Mouse (Mus musculus) gonadal fat pad, adult 2 months (tissue): ENCODE measurements around the gene Klk8. TPM values are rescaled to one million over a fixed set of nuclear protein-coding genes. Genes with fewer than 3 reads are reported as not detected.

Experiments
- DNase-seq: peaks from one replicate; pipeline ENCODE4 v3.0.0-alpha.2; 2012; ENCODE audit warnings: low read depth
- polyA plus RNA-seq: library from polyadenylated mRNA; depleted of rRNA; stranded (reverse); fragments of >200 nt; gene quantifications from 2 replicates; pipeline ENCODE4 v1.2.3, GENCODE M21; 2012; rRNA removed

The Klk8 gene
- polyA plus RNA-seq, 1 experiment: 1.6 TPM

DNA sequence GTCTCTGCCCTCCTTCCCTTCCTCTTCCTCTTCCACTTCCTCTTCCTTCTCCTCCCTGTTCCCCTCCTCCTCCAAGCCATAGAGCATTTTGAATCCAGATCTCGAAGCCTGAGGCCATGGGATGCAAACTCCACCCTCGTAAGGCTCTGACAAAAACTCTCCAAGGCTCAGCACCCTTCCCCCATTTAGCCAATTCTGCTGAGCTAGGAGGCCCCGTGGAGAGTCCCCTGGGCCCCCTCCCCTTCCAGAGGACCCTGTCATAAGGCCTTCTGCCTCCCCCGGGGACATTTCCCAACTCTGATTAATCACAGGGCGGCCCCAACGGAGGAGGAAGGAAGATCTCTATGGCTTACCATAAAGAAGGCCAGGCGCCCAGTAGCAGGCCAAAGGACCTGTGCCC is 5.8 kb upstream of the Klk8 start, which contains the start of gene Klk9:
Gene Klk9, plus strand, starts transcription at position 301 of the 400 bp plus-strand sequence.
- no peak for DNase-seq

DNA sequence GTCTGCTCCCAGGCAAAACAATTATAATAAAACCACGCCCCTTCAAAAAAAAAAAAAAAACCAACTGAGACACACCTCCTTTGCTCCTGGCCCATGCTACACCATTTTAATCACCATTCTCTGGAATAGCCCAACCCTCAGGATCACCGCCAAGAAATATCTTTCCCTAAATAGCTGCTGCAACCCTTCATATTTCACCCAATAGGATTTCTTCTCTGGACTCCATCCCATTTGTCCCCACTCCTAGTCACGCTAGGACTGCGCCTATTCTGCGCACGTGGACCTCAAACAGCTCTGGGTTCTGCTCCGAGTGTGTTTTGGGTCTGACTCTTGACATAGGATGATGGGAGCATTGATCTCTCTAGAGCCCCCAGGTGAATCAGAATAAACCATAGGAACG is 1.0 kb upstream of the Klk8 start:
- no peak for DNase-seq

DNA sequence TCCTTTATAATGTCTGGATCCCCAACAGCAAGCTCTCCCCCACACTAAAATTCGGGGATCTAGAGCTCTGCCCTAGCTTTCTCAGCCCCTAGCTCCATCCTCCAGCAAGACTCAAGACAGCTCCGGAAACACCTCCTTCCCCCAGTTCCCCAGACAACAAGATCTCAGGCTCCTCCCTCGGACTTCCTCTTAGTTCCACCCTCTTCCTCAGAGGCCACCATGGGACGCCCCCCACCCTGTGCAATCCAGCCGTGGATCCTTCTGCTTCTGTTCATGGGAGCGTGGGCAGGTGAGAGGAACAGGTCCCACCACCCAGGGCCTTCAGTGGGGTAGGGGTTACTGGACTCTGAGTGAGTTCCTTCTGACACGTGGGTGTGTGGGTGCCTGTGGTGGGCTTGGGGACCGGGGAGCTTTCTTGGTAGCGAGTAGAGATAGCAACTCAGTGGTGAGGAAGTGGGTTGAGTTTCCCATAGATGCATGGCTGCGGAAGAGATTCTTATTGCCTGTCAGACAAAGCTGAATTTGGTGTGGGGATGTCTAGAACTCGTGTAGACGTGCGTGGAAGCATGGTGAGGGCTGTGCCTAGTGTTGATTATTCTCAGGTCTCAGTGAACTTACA is 576 bp downstream of the Klk8 start:
- DNase-seq: no peak

DNA sequence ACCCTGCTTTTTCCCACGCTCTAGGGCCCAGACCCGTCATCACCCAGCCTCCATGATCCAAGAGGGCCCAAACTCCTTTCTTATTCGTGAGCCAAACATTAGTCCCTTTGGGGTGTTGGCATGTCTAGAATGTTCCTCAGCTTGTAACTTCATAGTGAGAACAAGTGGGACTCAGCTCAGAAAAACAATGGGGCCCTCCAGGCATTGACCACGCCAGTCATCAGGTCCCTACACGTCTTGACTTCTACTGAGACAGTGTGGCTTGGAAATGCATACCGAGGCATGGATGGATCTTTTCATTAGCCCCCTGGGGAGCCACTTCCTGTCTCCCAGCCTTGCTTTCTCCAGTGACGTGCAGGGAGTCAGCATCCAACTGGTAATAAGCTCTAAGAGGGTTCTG is 2.5 kb downstream of the Klk8 start:
- DNase-seq: no peak

DNA sequence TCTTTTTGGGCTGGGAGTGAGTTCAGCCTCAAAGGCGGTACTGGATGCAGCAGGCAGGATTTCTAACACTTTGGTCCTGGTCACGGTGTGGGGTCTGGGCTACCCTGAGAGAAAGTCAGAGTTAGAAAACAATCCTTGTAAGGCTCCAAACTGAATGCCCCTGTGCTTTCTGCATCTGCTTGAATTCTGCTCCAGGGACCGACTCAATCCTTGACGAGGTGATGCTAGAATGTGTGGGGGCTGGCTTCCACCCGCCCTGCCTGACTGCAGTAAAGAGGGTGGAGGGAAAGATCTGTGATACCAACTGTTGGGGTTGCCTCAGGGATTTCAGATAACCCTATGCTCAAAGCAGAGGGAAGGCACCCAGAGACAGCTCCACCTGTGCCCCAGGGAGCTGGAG is 13.6 kb downstream of the Klk8 start, which contains the start of gene Klk7:
Gene Klk7, plus strand, starts transcription at position 301 of the 400 bp plus-strand sequence.
- no peak for DNase-seq

DNA sequence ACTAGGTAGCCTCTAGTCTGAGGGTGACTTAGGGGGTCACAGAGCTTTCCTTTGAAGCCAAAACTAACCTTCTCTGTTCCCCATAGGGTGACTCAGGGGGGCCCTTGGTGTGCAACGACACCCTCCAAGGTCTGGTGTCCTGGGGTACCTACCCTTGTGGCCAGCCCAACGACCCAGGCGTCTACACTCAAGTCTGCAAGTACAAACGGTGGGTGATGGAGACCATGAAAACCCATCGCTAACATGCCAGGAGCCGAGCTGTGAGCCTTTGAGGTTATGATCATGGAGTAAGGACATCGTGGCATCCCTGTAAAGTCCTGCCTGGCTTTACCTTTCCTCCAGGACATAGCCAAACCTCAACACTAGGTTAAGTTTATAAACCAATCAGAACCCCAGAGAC is 17.8 kb downstream of the Klk8 start:
- no peak for DNase-seq

DNA sequence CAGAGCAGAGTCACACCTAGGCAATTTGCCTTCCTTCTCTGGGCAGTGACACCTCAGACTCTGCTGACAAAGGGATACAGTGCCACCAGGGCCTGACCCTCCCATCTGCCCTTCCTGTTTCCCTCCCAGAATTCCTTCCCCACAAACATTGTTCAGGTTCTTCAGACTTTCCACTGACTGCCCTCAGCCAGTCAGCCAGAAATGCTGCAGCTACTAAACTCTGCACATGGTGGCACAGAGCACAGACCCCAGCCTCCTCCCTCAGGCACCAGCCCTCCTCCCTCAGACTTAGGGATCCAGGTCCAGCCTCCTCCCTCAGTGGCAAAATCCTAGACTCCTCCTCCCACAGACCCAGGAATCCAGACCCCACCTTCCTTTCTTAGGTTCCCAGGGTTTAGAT is 19.4 kb downstream of the Klk8 start:
- no peak for DNase-seq

DNA sequence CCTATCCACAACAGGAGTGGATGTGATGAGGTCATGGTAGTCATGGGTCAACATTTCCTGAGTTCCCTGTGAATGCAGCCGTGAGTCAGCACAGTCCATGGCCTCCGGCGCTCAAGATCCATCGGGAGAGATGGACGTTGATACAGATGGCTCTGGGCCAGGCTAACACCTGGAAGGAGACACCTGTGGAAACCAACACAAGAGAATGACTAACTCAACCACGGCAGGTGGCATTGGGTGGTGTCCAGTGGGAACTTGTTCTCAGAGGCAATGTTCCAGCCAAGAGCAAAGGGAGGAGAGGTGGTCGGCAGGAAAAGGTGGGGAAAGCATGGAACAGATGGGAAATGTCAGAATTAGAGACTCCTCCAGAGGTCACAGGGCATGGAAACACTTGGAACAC is 24.2 kb downstream of the Klk8 start:
- no peak for DNase-seq

DNA sequence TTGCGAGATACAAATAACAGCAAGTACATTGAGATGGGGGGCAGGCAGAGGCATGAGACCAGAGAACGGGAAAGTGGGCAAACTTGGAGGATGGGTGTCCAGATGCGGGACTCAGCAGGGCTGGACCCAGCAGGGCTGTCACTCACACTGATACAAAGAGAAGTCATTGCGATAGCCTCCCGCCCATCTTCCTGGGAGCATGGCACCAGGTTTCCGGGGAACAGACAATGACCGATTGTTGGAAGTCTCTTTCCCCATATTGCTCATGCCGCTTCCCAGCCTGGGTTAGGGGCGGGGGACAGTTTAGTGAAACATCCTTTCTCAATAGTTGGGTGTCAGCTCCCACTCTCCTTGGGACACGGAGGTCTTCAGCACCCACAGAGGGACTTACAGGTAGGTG is 26.8 kb downstream of the Klk8 start, which contains the start of gene Klk6:
Gene Klk6, plus strand, starts transcription at position 301 of the 400 bp plus-strand sequence.
- no peak for DNase-seq

DNA sequence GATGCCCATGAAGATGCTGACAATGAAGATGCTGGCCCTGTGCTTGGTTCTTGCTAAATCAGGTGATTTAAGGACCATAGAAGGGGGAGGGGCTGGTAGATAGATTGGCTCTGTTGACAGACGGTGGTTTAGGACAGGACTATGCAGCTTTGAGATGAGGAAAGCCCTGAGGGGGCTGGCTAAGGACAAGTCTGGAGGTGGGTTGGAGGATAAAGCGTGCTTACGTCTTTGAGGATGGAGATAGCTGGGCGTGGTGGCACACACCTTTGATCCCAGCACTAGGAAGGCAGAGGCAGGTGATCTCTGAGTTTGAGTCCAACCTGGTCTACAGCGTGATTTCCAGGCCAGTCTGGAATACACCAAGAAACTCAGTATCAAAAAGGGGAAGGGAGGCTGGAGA is 28.7 kb downstream of the Klk8 start:
- no peak for DNase-seq

DNA sequence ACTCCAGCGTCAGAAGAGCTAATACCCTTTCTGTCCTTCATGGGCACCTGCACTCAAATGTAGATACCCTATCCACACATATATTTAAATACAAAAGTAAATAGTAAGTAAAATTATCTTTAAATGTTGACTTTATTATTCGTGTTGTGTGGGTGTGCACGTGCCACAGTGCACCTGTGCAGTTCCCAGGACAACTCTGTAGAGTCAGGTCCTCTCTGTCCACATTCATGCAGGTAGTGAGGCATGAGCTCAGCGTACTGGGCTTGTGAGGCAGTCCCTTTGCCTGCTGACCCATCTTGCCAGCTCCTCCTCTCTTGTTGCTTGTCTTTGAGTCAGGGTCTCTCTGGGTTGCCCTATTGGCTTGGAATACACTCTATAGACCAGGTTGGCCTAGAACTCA is 30.3 kb downstream of the Klk8 start:
- no peak for DNase-seq

DNA sequence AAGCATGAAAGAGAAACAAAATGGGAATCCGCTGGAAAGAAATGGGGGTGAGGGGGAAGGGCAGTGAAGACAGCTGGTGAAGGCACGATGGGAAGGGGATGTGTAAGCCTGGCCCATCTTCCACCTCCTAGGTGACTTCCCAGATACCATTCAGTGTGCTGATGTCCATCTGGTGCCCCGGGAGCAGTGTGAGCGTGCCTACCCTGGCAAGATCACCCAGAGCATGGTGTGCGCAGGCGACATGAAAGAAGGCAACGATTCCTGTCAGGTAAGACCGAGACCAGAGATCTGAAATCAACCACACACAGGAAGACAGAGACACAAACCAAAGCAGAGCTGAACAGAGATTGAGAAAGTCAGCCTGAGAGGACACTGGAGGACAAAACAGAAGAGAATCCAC is 31.6 kb downstream of the Klk8 start:
- DNase-seq: no peak

DNA sequence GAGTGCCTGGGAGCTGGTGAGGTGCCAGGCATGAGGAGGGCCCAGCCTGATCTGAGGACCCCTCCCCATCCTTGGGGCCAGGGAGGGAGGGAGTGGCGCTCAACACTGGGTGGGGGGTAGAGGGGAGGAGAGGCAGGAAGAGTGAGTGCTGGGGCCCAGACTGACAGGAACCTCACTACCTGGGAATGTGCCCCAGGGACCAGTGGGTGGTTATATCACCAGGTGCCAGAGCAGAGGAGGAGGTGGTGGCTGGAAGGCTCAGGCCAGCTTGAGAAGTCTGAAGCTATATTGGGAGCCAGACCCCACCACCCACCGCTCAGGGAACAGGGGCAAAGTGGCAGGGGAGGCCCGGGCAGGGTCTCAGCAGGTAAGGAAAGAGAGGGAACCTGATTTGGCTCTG is 44.3 kb downstream of the Klk8 start, which contains the start of gene Klk5:
Gene Klk5, plus strand, starts transcription at position 271 of the 400 bp plus-strand sequence.
- no peak for DNase-seq

DNA sequence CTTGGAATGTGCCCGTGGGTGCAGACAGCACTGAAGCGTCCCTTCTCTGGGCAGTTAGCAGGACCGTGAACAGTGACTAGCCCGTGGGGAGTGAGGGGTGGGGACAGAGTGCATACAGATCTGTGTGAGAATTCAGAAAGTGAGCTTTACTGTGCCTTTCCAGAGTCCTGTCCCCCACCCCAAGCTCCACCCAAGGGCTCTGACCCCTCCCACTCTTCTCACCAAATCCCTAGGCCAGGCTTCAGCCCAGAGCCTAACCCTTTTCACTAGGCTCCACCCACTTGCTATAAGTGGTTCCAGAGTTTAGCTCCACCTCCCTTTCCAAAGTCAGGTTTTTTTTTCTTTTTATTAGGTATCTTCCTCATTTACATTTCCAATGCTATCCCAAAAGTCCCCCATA is 46.4 kb downstream of the Klk8 start:
- no peak for DNase-seq

DNA sequence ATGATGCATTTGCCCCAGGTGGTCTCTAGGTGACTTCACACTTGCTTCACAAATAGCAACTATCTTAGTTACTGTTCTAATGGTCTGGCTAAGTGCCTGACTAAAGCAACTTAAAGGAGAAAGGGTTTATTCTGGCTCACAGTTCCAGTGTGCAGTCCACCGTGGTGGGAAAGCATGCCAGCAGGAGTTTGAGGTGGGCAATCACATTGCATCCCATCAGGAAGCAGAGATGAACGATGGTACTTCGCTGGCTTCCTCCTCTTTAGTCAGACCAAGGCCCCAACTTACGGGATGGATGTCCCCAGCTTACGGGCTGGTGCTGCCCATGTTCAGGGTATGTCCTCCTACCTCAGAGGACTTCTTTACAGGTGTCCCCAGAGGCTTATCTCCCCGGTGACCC is 54.2 kb downstream of the Klk8 start:
- DNase-seq: no peak

Other genes starting within 250 kb of the Klk8 start
- 1.9 and 2.4 TPM in 2 replicates for gene Zfp658, start 235.3 kb upstream of the Klk8 start, polyA plus RNA-seq
- gene Zfp719, start 218.0 kb upstream of the Klk8 start, polyA plus RNA-seq: 3.2 and 4.2 TPM in 2 replicates
- gene Zfp819, start 190.4 kb upstream of the Klk8 start, polyA plus RNA-seq: 0.08 and 0.18 TPM in 2 replicates
- not detected in 2 replicates for gene Ceacam18, start 162.9 kb upstream of the Klk8 start, polyA plus RNA-seq
- gene Siglece, start 137.4 kb upstream of the Klk8 start, polyA plus RNA-seq: 3.1 and 5.4 TPM in 2 replicates
- 11.5 and 15.1 TPM in 2 replicates for gene Ctu1, start 125.6 kb upstream of the Klk8 start, polyA plus RNA-seq
- 0.13 TPM in 1 of 2 replicates, not detected in the other for gene Klk14, start 107.2 kb upstream of the Klk8 start, polyA plus RNA-seq
- gene Klk13, start 85.0 kb upstream of the Klk8 start, polyA plus RNA-seq: 0.22 and 0.38 TPM in 2 replicates
- not detected in 2 replicates for gene Klk12, start 28.7 kb upstream of the Klk8 start, polyA plus RNA-seq
- gene Klk11, start 23.0 kb upstream of the Klk8 start, polyA plus RNA-seq: 0.28 TPM in 1 of 2 replicates, not detected in the other
- 0.67 and 1.1 TPM in 2 replicates for gene Klk10, start 16.5 kb upstream of the Klk8 start, polyA plus RNA-seq
- not detected in 2 replicates for gene Klk9, start 5.7 kb upstream of the Klk8 start, polyA plus RNA-seq
- not detected in 2 replicates for gene Klk7, start 13.7 kb downstream of the Klk8 start, polyA plus RNA-seq
- not detected in 2 replicates for gene Klk6, start 26.9 kb downstream of the Klk8 start, polyA plus RNA-seq
- gene Klk5, start 44.4 kb downstream of the Klk8 start, polyA plus RNA-seq: not detected in 2 replicates
- gene Klk4, start 83.6 kb downstream of the Klk8 start, polyA plus RNA-seq: not detected in 2 replicates
- gene Klk15, start 136.2 kb downstream of the Klk8 start, polyA plus RNA-seq: not detected in 2 replicates
- 0.57 and 0.96 TPM in 2 replicates for gene Klk1b8, start 153.1 kb downstream of the Klk8 start, polyA plus RNA-seq
- gene Klk1b1, start 169.2 kb downstream of the Klk8 start, polyA plus RNA-seq: not detected in 2 replicates
- not detected in 2 replicates for gene Klk1b9, start 178.5 kb downstream of the Klk8 start, polyA plus RNA-seq
- gene Klk1b11, start 198.3 kb downstream of the Klk8 start, polyA plus RNA-seq: 0.25 and 0.66 TPM in 2 replicates
- gene Klk1b26, start 214.6 kb downstream of the Klk8 start, polyA plus RNA-seq: 0.81 and 1.6 TPM in 2 replicates